Mouse (Mus musculus) bone marrow, adult 2 months (tissue): ENCODE results near the gene Slc12a1.

Experiments used
- CTCF ChIP-seq: fragments of 200-500 bp; IDR thresholded peaks from 2 replicates; pipeline ENCODE4 v1.5.1; 2011; ENCODE audit warnings: low read length, control low read depth; ENCODE audit not compliant: control insufficient read depth, insufficient read depth
- POLR2A ChIP-seq: fragments of 200-500 bp; IDR thresholded peaks from 2 replicates; pipeline ENCODE4 v1.6.1; 2011; ENCODE audit warnings: low read depth, mild to moderate bottlenecking, control low read depth, low read length, borderline replicate concordance; ENCODE audit not compliant: control insufficient read depth

- TF ChIP-seq CTCF (no peak), POLR2A (no peak)
Measured at GRCm38 (mm10) chr2:125136846-125137245, 15.5 kb upstream of the Slc12a1 start.
